Mouse (Mus musculus) embryonic facial prominence, embryonic 11.5 days (tissue): Measurements from ENCODE around the gene Mtln. TPM values are rescaled to one million over a fixed set of nuclear protein-coding genes. Genes with fewer than 3 reads are reported as not detected.

Experiments used
- ATAC-seq: fragments of 200-750 bp; cut with Nextera tagmentation; replicated peaks from 2 replicates; pipeline ENCODE4 v1.8.0; 2017; ENCODE audit warnings: low read depth; ENCODE audit not compliant: insufficient number of reproducible peaks, low FRiP score, low TSS enrichment
- DNase-seq: peaks from one replicate; pipeline ENCODE4 v3.0.0-alpha.2; 2015; ENCODE audit warnings: low spot score
- H3K27ac ChIP-seq: fragments of 300-500 bp; sonication (generic); replicated peaks from 2 replicates; pipeline ENCODE4 v1.5.1; 2014; ENCODE audit warnings: mild to moderate bottlenecking, low read depth, low read length, control low read depth
- H3K27me3 ChIP-seq: fragments of 300-500 bp; sonication (generic); 2 replicates; pipeline ENCODE4 v1.6.1; 2014; ENCODE audit warnings: mild to moderate bottlenecking, low read length, moderate library complexity, mixed read lengths; ENCODE audit not compliant: control insufficient read depth, insufficient read depth
- H3K36me3 ChIP-seq: fragments of 300-500 bp; sonication (generic); replicated peaks from 2 replicates; pipeline ENCODE4 v1.6.1; 2014; ENCODE audit warnings: low read depth, mild to moderate bottlenecking, low read length, moderate library complexity, mixed read lengths; ENCODE audit not compliant: control insufficient read depth, insufficient read depth
- H3K4me1 ChIP-seq: fragments of 300-500 bp; sonication (generic); 2 replicates; pipeline ENCODE4 v1.6.1; 2014; ENCODE audit warnings: low read length, mixed read lengths; ENCODE audit not compliant: control insufficient read depth, insufficient read depth
- H3K4me2 ChIP-seq: fragments of 300-500 bp; sonication (generic); 2 replicates; pipeline ENCODE4 v1.6.1; 2014; ENCODE audit warnings: low read depth, mild to moderate bottlenecking, control low read depth, low read length, moderate library complexity
- H3K4me3 ChIP-seq: fragments of 300-500 bp; sonication (generic); 2 replicates; pipeline ENCODE4 v1.5.1; 2014; ENCODE audit warnings: low read depth, low read length, control low read depth
- H3K9ac ChIP-seq: fragments of 300-500 bp; sonication (generic); replicated peaks from 2 replicates; pipeline ENCODE4 v1.6.1; 2014; ENCODE audit warnings: mild to moderate bottlenecking, control low read depth, low read length
- H3K9me3 ChIP-seq: fragments of 300-500 bp; sonication (generic); replicated peaks from 2 replicates; pipeline ENCODE4 v1.6.1; 2016; ENCODE audit warnings: mild to moderate bottlenecking, low read length, inconsistent platforms, mixed read lengths; ENCODE audit not compliant: control insufficient read depth
- WGBS: fragments of 180-500 bp; shearing (Covaris S2); extraction: QIAGEN DNeasy Blood & Tissue Kit; methylation state at CpG from one replicate; pipeline ENCODE4 v1.1.7; 2014; 5-methylcytosine and 5-hydroxymethylcytosine counted together
- polyA plus RNA-seq: library from polyadenylated mRNA; unstranded; fragments of >200 nt; fragmentation: Nextera tagmentation; extraction: Ambion mirVana; gene quantifications from 2 replicates; pipeline ENCODE4 v1.2.1, GENCODE M21; 2014

Mtln gene
- 23.0 and 24.0 TPM in 2 replicates for polyA plus RNA-seq

- H3K27me3 ChIP-seq: no peaks in the 10 kb centered on the region
- H3K4me2 ChIP-seq: peak within 1 kb of the TSS; percentile 57
- no peaks in the 10 kb centered on the region for H3K9me3 ChIP-seq
- peak within 1 kb of the TSS; percentile 80 for H3K4me3 ChIP-seq
- peak within 1 kb of the TSS; percentile 82 for H3K9ac ChIP-seq
- DNase-seq (peak; percentile 92), ATAC-seq (peak; percentile 95)
- under 1% methylated on average over 37 of the region's 37 CpGs for WGBS
- H3K36me3 ChIP-seq: no peaks in the 10 kb centered on the region
- H3K27ac ChIP-seq: peak within 1 kb of the TSS; percentile 47; the same call in 1 of the 2 replicates
- H3K4me1 ChIP-seq: peaks cover 2% of the 10 kb centered on the region
Observed at GRCm38 (mm10) chr2:127791919-127792603, at the start of gene Mtln. TSS of gene Mtln (minus strand) at chr2:127792488.

- H3K4me2 ChIP-seq: no peak overlapping the region
- no peak overlapping the region for H3K27ac ChIP-seq
- 85% methylated on average over 1 of the region's 1 CpGs for WGBS
- no peaks in the 10 kb centered on the region for H3K36me3 ChIP-seq
- peaks cover 13% of the 10 kb centered on the region for H3K27me3 ChIP-seq
- ATAC-seq (no peak), DNase-seq (no peak)
- no peaks in the 10 kb centered on the region for H3K9me3 ChIP-seq
- no peak overlapping the region for H3K4me3 ChIP-seq
- H3K4me1 ChIP-seq: no peaks in the 10 kb centered on the region
- no peak overlapping the region for H3K9ac ChIP-seq
Observed at GRCm38 (mm10) chr2:127841402-127841801, 49.1 kb upstream of the Mtln start.

GRCm38 (mm10) chr2:127839425-127839824 lies 47.1 kb upstream of the Mtln start:
- 15% methylated on average over 11 of the region's 11 CpGs for WGBS
- H3K27me3 ChIP-seq: peaks cover 13% of the 10 kb centered on the region

GRCm38 (mm10) chr2:127838576-127838975 lies 46.3 kb upstream of the Mtln start, which contains the start of gene Acoxl:
TSS of gene Acoxl (plus strand) at chr2:127838876.
- H3K4me1 ChIP-seq: no peaks in the 10 kb centered on the region
- WGBS: 76% methylated on average over 7 of the region's 7 CpGs
- H3K36me3 ChIP-seq: no peaks in the 10 kb centered on the region
- DNase-seq (no peak), ATAC-seq (no peak)
- H3K9ac ChIP-seq: no peak within 1 kb of the TSS
- peaks cover 13% of the 10 kb centered on the region for H3K27me3 ChIP-seq
- H3K27ac ChIP-seq: no peak within 1 kb of the TSS
- H3K4me2 ChIP-seq: no peak within 1 kb of the TSS
- H3K4me3 ChIP-seq: no peak within 1 kb of the TSS
- H3K9me3 ChIP-seq: no peaks in the 10 kb centered on the region

More at GRCm38 (mm10) chr2:127839425-127839824, 47.1 kb upstream of the Mtln start:
- no peaks in the 10 kb centered on the region for H3K4me1 ChIP-seq
- no peaks in the 10 kb centered on the region for H3K9me3 ChIP-seq
- ATAC-seq (no peak), DNase-seq (no peak)
- no peaks in the 10 kb centered on the region for H3K36me3 ChIP-seq
- no peak overlapping the region for H3K4me2 ChIP-seq
- H3K27ac ChIP-seq: no peak overlapping the region
- no peak overlapping the region for H3K4me3 ChIP-seq
- no peak overlapping the region for H3K9ac ChIP-seq

- Histone ChIP-seq H3K27me3 (no peaks in the 10 kb centered on the region; the same call in 1 of the 2 replicates), H3K9ac (no peak overlapping the region), H3K4me3 (no peak overlapping the region), H3K36me3 (no peaks in the 10 kb centered on the region), H3K4me2 (no peak overlapping the region), H3K27ac (no peak overlapping the region), H3K4me1 (no peaks in the 10 kb centered on the region), H3K9me3 (no peaks in the 10 kb centered on the region)
- ATAC-seq: no peak
- peak; percentile 71 for DNase-seq
- WGBS: 19% methylated on average over 2 of the region's 2 CpGs
Observed at GRCm38 (mm10) chr2:127832833-127833190, 40.5 kb upstream of the Mtln start.

GRCm38 (mm10) chr2:127832103-127832832 lies 40.0 kb upstream of the Mtln start:
- Histone ChIP-seq H3K27ac (no peak overlapping the region), H3K9ac (peak overlapping the region; percentile 74)
- no peak for DNase-seq

GRCm38 (mm10) chr2:127831401-127832102 lies 39.3 kb upstream of the Mtln start, which contains the start of gene Bub1:
TSS of gene Bub1 (minus strand) at chr2:127831865.
- no peaks in the 10 kb centered on the region for H3K4me1 ChIP-seq
- peak within 1 kb of the TSS; percentile 83 for H3K4me3 ChIP-seq
- no peaks in the 10 kb centered on the region for H3K36me3 ChIP-seq
- H3K27me3 ChIP-seq: no peaks in the 10 kb centered on the region
- peak within 1 kb of the TSS; percentile 74 for H3K9ac ChIP-seq
- DNase-seq (peak; percentile 96), ATAC-seq (peak; percentile 93)
- peak within 1 kb of the TSS; percentile 35 for H3K4me2 ChIP-seq
- WGBS: under 1% methylated on average over 56 of the region's 56 CpGs
- H3K27ac ChIP-seq: no peak within 1 kb of the TSS
- H3K9me3 ChIP-seq: no peaks in the 10 kb centered on the region

More at GRCm38 (mm10) chr2:127832103-127832832, 40.0 kb upstream of the Mtln start:
- Histone ChIP-seq H3K36me3 (no peaks in the 10 kb centered on the region), H3K9me3 (no peaks in the 10 kb centered on the region), H3K4me2 (peak overlapping the region; percentile 35), H3K4me1 (no peaks in the 10 kb centered on the region), H3K4me3 (peak overlapping the region; percentile 83), H3K27me3 (no peaks in the 10 kb centered on the region)
- 0 out of 2 replicates have a peak, but pooled peaks have one; percentile 10 for ATAC-seq
- WGBS: 40% methylated on average over 11 of the region's 11 CpGs
